Mouse (Mus musculus) lung, postnatal 10 days (tissue): ENCODE results near the gene Snx9.
A peak's percentile ranks its signal among the peaks of the same experiment; 100 is the strongest.

Experiments used
- DNase-seq: peaks from one replicate; pipeline ENCODE4 v3.0.0; 2021

The Snx9 gene

DNA sequence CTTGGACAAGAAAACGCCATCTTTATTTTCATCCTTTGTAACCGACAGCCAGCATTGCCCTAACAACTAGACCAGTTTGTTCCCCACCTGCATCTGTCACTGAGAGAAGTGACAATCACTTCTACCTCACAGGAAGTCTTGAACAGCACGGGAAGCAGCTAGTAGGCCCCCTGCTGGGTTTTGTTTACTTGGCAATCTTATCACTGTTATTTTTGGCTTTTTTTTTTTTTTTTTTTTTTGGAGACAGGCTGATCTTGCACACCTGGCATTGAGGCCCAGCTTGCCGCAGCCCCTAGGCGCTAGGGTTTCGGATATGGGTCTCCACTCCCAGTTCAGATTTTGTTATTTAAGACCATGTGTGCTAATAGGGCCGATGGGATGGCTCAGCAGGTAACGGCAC lies 132.4 kb downstream of the Snx9 start:
- no peak for DNase-seq

DNA sequence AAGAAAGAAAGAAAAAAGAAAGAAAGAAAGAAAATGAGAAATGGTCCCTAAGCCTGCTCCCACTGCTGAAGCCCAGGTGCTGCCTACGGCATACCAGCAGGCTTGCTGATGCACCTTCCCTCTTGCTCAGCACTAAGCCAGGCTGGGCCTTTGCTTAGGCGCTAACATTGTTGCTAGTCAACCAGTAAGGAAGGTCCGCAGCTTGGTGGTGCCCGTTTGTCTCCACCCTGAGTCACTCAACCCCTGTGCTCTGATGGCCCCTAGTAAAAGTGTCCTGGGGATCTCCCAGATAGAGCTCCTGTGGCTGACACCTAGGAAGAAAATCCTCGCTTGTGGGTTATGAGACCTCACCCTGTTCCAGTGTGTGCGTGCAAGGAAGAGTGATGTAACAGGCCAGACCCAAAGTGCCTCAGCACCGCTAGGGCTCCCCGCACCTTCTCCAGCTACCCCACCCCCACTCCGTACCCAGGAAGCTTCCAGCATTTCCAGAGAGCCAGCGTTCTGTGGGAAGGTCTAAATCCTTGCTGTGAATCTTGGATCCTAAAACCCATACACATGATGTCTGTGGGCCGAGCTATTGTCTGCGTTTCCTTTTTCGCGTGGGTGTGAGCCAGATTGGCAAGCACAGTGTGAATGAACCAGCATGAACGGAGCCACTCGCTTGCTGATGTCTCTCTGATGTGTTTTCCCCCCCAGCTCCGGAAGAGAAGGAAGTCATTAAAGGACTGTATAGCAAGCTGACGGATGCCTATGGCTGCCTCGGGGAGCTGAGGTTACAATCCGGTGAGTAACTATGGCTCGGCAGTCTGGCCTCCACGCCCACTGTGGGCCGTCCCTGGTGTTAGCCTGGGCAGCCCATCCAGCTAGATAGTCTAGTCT lies 134.2 kb downstream of the Snx9 start:
- peak; percentile 79 for DNase-seq

DNA sequence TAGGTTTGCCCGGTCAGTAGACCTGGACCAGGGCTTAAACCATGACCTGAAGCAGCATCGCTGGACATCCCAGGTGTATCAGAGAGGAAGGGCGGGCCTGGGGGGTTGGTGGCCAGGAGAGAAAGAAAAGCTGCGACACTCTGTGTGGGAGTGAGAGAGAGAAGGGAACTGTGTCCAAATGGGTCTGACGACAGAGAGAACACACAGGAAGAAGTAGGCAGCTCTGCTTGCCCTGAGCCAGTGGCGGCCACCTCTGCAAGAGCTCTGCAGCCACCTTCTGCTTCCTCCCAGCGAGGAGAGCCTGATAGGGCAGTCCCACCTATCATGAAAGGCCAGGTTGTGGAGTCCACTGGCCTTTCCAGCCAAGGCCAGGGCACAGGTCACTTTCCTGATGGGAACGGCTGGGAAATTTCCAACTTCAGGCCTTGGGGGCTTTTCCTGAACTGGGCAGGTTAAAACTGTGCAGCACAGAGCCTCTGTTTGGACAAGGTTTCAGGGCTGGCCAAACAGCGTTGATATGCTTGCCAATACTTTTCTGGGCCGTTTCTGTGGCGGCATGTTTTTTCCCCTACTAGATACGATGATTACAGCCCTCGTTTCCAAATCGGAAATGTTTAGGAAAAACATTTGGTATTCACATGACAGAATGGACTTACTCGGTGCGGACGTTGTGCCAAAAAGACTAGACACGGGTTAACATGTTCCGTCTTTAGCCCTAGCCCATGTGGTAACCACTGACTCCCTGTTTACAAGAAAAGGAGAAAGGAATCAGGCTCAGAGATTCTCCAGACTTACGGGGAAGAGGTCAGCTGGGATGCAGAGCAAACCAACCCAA lies 135.3 kb downstream of the Snx9 start:
- DNase-seq = peak; percentile 59

DNA sequence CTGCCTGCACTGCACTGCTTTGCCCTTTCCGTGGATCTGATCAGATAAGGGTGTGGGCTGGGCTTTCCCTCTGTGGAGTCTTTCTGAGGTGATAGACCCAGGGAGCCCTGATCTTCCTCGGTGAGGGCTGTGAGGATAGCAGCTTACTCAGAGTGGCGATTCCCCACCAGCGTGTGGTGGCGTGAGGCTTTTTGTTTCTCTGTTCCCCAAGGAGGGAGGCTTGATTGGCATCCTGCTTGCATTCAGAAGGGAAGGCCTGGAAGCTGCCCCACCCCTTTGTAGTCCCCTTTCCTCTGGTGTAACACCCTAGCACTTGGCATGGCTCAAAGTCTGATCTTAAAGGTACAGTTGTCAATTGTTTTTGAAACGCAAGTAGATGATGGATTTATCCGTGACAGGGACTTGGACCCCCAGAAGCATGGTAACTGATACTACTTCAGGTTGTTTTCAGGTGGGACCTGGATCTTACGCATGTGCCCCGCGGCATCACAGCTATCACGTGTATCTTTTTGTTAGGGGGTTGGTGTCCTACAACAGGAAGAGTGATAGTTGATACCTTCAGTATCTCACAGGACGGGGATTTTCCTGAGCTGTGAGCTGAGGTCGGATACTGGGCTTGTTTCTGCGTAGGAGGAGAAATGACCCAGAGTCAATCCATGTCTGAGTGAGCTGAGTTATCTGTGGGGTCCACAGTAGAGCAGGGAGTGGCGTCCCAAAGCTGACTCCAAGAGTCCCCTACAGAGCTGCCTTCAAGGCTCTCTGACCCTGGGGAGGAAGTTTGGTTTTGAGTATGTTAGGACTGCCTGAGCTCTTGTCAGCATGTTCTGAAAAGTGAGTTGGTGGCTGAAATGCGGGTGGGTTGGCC lies 136.2 kb downstream of the Snx9 start:
- peak; percentile 87 for DNase-seq

DNA sequence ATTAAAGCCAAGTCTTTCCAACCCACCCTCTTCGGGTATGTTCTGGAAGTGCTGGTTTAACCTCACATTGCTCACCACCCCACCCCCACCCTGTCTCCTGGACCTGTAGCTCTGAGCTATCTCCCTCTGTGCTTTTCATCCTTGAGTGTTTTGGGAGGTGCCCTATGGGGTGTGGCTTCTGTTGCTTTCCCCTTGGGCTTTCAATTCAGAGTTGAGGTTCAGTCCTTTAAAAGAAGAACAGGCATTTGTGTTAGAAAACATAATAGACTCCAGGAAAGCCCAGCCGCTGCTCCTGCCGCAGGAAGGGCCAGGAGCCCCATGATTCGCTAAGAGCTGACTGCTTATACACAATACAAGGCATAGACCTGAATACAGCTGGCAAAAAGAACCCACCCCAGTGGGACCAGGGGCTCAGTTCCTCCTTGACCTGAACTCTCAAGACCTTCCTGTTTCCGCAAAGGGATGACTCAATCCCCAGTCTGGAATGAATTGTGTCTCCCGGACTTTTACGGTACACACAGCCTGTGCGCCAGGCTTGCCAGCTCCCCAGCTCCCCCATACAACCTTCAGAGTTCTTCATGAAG lies 136.9 kb downstream of the Snx9 start:
- peak; percentile 41 for DNase-seq

DNA sequence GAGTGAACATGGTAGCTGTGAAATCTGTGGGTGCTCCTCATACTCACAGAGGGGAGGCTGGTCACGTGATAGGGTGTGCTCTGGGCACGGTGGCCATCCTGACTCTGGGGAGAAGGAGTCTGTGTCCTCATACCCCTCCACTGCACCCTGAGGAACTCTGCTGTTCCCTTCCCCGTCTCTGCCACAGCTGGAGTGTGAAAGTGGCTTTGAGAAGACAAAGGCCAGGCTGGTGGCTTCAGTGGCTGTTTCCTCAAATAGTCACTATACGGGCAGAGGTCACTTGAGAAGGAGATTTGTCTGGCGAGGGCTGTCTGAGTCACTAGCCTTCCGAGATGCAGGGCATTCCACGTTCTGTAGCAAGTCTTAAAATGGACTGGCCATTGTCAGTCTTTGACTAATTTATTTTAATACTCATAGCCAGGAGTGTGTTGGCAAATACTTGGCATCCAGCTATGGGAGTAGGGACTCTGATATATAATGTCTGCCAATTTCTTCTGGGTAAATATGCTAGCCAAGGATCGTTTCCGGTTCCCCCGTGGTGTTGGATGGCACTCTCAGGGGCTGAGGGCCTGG lies 137.5 kb downstream of the Snx9 start:
- DNase-seq = peak; percentile 38

DNA sequence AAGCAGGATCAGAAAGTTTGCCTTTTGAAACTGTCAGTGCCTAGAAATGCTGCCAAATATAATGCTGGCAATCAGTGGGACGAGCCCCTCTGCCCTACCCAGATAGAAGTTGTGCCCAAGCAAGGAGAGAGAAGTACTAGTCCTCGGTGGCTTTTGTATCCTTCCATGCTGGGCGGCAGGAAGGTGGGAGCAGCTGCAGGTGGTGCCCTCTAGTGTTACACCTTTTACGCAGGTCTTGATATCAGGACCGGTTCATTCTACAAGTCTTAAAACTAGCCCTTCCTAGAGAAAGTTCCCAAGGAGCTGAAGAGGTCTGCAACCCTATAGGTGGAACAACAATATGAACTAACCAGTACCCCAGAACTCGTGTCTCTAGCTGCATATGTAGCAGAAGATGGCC lies 139.7 kb downstream of the Snx9 start:
- DNase-seq = peak; percentile 39
